Mouse (Mus musculus): ENCODE data around the gene Fam19a2. TPM values are rescaled to one million over a fixed set of nuclear protein-coding genes. Genes with fewer than 3 reads are reported as not detected.

Fam19a2 gene
- polyA plus RNA-seq (2015; fragmentation: Illumina TruSeq; extraction: RNeasy Lipid Tissue Mini Kit (QIAGEN cat#74804); ENCODE audit: insufficient read depth, low replicate concordance), result not detected

GRCm38 (mm10) chr10:123263876-123264309 is at the start of gene Fam19a2:
Fam19a2 (plus strand) TSS chr10:123263996.

Other genes starting within 250 kb of the Fam19a2 start
- 64.1 TPM for gene Mon2, start 187.5 kb upstream of the Fam19a2 start, polyA plus RNA-seq (2015; fragmentation: Illumina TruSeq; extraction: RNeasy Lipid Tissue Mini Kit (QIAGEN cat#74804); ENCODE audit: insufficient read depth, low replicate concordance)
- gene Usp15, start 67.0 kb upstream of the Fam19a2 start, polyA plus RNA-seq (2015; fragmentation: Illumina TruSeq; extraction: RNeasy Lipid Tissue Mini Kit (QIAGEN cat#74804); ENCODE audit: insufficient read depth, low replicate concordance), result 141 TPM

Measured in spleen, adult 10 weeks (tissue).